Mouse (Mus musculus): ENCODE measurements around the gene Gldc.

DNA sequence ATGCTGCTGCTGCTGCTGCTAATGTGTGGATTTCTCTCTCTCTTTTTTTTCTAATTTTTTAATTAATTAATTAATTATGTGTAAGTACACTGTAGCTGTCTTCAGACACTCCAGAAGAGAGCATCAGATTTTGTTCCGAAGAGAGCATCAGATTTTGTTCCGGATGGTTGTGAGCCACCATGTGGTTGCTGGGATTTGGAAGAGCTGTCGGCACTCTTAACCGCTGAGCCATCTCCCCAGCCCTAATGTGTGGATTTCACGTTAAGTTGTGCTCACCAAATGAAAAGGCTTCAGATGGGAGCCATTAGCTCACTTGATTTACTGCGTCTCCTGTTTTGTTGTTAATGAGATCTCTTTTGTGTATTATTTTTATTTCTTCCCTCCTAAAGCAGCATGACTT lies 85.1 kb downstream of the Gldc start:
- TF ChIP-seq POLR2A (IDR thresholded peaks at IDR 0.05; ENCODE audit: low read depth, low read length) (no peak), CTCF (IDR thresholded peaks at IDR 0.05; ENCODE audit: extremely low read depth, insufficient read depth, insufficient read length, insufficient replicate concordance) (no peak)

Data from spleen, adult 2 months (tissue).